Mouse (Mus musculus): ENCODE measurements at regions not wholly inside any gene's neighbourhood (a gene's known extent, or its start where the extent isn't known, plus 50 kb on each side); places are given as distances from the start of the nearest gene placed in this dataset.

- H3K9ac ChIP-seq (ENCODE audit: low read length), result no peak overlapping the region
- no peaks in the 10 kb centered on the region for H3K36me3 ChIP-seq (ENCODE audit: control insufficient read depth, insufficient read depth)
- 69% methylated on average over 1 of the region's 1 CpGs for WGBS
- no peak overlapping the region for H3K4me2 ChIP-seq (ENCODE audit: low read depth, low read length)
- peaks cover 3% of the 10 kb centered on the region for H3K4me1 ChIP-seq (ENCODE audit: control insufficient read depth, insufficient read depth, low read length)
- no peaks in the 10 kb centered on the region for H3K27me3 ChIP-seq (ENCODE audit: control insufficient read depth, insufficient read depth, low read length)
- H3K4me3 ChIP-seq (ENCODE audit: low read length), result no peak overlapping the region
- no peaks in the 10 kb centered on the region for H3K9me3 ChIP-seq (replicated peaks; ENCODE audit: control insufficient read depth, low read length)
- H3K27ac ChIP-seq (ENCODE audit: low read length), result no peak overlapping the region
- ATAC-seq (replicated peaks; ENCODE audit: extremely low read depth, insufficient read depth, low FRiP score), result no peak
These were observed 306.9 kb upstream of the Cited2 start for GRCm38 (mm10) chr10:17416121-17416520.

DNA sequence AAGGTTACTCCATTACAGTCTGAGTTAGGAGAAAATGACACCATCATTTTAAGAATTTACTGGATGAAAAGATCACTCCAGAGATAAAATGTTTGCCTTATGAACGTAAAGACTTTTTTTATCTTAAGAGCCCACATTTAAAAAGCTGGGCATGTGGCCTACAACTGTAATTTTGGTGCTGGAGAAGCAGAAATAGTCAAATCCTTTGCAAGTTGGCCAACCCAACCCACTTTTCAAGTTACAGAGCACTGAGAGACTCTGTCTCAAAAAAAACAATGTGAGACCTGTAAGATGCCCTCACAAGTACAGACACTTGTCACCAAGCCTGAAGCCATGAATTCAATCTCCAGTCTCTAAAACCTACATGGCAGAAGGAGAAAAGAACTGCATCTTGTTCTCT lies 305.6 kb upstream of the Cited2 start:
- Histone ChIP-seq H3K27ac (ENCODE audit: low read length) (no peak overlapping the region), H3K27me3 (ENCODE audit: control insufficient read depth, insufficient read depth, low read length) (no peaks in the 10 kb centered on the region), H3K4me2 (ENCODE audit: low read depth, low read length) (no peak overlapping the region), H3K9me3 (replicated peaks; ENCODE audit: control insufficient read depth, low read length) (no peaks in the 10 kb centered on the region), H3K9ac (ENCODE audit: low read length) (no peak overlapping the region), H3K4me1 (ENCODE audit: control insufficient read depth, insufficient read depth, low read length) (no peaks in the 10 kb centered on the region), H3K4me3 (ENCODE audit: low read length) (no peak overlapping the region), H3K36me3 (ENCODE audit: control insufficient read depth, insufficient read depth) (no peaks in the 10 kb centered on the region)
- 74% methylated on average over 1 of the region's 1 CpGs for WGBS
- ATAC-seq (replicated peaks; ENCODE audit: extremely low read depth, insufficient read depth, low FRiP score), result no peak

DNA sequence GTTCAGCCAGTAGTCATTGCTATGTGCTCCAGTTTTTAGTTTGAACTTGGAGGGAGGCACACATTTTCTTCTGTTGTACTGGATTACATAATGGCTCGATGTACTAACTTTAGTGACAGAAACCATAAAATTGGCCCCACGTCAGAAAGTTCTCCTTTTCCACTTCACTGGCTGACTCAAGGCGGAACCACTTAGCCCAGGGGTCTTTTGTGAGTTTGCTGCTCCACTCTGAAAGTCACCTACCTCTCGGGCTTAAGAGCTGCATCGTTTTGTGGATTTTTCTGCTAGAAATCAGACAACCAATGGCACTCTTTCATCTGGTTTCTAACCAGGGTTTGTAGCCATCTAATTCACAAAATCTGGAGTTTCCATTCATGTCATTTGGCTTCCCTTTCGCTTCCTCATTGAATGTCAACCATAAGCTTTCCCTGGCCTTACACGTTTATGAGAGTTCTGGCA lies 304.8 kb upstream of the Cited2 start:
- 71% methylated on average over 7 of the region's 7 CpGs for whole genome bisulfite sequencing
- H3K9me3 ChIP-seq (replicated peaks; ENCODE audit: control insufficient read depth, low read length), result no peaks in the 10 kb centered on the region
- no peaks in the 10 kb centered on the region for H3K36me3 ChIP-seq (ENCODE audit: control insufficient read depth, insufficient read depth)
- no peak overlapping the region for H3K4me3 ChIP-seq (ENCODE audit: low read length)
- no peak overlapping the region for H3K4me2 ChIP-seq (ENCODE audit: low read depth, low read length)
- H3K9ac ChIP-seq (ENCODE audit: low read length), result no peak overlapping the region
- H3K27me3 ChIP-seq (ENCODE audit: control insufficient read depth, insufficient read depth, low read length), result no peaks in the 10 kb centered on the region
- H3K4me1 ChIP-seq (ENCODE audit: control insufficient read depth, insufficient read depth, low read length), result no peaks in the 10 kb centered on the region
- no peak for ATAC-seq (replicated peaks; ENCODE audit: extremely low read depth, insufficient read depth, low FRiP score)
- H3K27ac ChIP-seq (ENCODE audit: low read length), result no peak overlapping the region; the same call in 1 of the 2 replicates

DNA sequence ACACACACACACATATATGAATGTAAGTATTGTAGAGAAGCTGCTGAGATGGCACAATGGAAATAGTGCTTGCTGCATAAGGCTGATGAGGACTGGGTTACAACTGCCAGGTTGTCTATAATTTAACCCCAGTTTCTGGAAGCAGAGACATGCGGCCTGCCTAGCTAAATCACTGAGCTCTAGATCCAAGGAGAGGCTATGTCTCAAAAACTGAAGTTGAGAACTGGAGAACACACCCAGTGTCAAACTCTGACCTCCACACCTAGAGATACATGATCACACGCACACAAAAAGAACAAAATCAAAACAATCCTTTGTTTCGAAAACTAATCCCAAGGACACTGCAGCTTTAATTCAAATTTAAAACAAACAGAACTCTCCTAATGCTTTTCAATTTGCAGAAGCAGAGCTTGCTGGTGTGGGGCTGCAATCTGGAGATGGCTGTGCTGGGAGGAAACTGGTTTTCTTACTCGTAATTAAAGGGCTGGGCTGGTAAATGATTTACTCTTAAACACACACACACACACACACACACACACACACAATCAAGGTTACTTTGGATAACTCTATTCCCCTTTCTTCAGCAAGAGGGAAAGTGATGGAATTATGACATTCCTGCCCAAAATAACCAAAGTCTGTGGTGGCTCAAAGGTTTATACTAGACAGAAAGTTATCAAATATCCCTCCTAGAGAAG lies 299.3 kb upstream of the Cited2 start:
- 60% methylated on average over 4 of the region's 4 CpGs for WGBS

GRCm38 (mm10) chr10:17426197-17426596 lies 296.8 kb upstream of the Cited2 start:
- H3K36me3 ChIP-seq (ENCODE audit: control insufficient read depth, insufficient read depth), result no peaks in the 10 kb centered on the region
- 65% methylated on average over 3 of the region's 3 CpGs for WGBS
- H3K27me3 ChIP-seq (ENCODE audit: control insufficient read depth, insufficient read depth, low read length), result no peaks in the 10 kb centered on the region
- H3K4me3 ChIP-seq (ENCODE audit: low read length), result no peak overlapping the region
- no peaks in the 10 kb centered on the region for H3K9me3 ChIP-seq (replicated peaks; ENCODE audit: control insufficient read depth, low read length)
- H3K27ac ChIP-seq (ENCODE audit: low read length), result no peak overlapping the region
- no peak overlapping the region for H3K9ac ChIP-seq (ENCODE audit: low read length)
- no peak overlapping the region for H3K4me2 ChIP-seq (ENCODE audit: low read depth, low read length)
- no peaks in the 10 kb centered on the region for H3K4me1 ChIP-seq (ENCODE audit: control insufficient read depth, insufficient read depth, low read length)
- no peak for ATAC-seq (replicated peaks; ENCODE audit: extremely low read depth, insufficient read depth, low FRiP score)

More for the DNA sequence above, 299.3 kb upstream of the Cited2 start:
- no peaks in the 10 kb centered on the region for H3K27me3 ChIP-seq (ENCODE audit: control insufficient read depth, insufficient read depth, low read length)
- no peak for ATAC-seq (replicated peaks; ENCODE audit: extremely low read depth, insufficient read depth, low FRiP score)
- H3K27ac ChIP-seq (ENCODE audit: low read length), result no peak overlapping the region
- no peaks in the 10 kb centered on the region for H3K36me3 ChIP-seq (ENCODE audit: control insufficient read depth, insufficient read depth)
- H3K9me3 ChIP-seq (replicated peaks; ENCODE audit: control insufficient read depth, low read length), result no peaks in the 10 kb centered on the region
- no peak overlapping the region for H3K9ac ChIP-seq (ENCODE audit: low read length)
- H3K4me2 ChIP-seq (ENCODE audit: low read depth, low read length), result no peak overlapping the region
- H3K4me1 ChIP-seq (ENCODE audit: control insufficient read depth, insufficient read depth, low read length), result no peaks in the 10 kb centered on the region
- H3K4me3 ChIP-seq (ENCODE audit: low read length), result no peak overlapping the region

- Histone ChIP-seq H3K4me1 (ENCODE audit: control insufficient read depth, insufficient read depth, low read length) (no peaks in the 10 kb centered on the region), H3K36me3 (ENCODE audit: control insufficient read depth, insufficient read depth) (no peaks in the 10 kb centered on the region), H3K27me3 (ENCODE audit: control insufficient read depth, insufficient read depth, low read length) (no peaks in the 10 kb centered on the region), H3K9ac (ENCODE audit: low read length) (no peak overlapping the region), H3K4me2 (ENCODE audit: low read depth, low read length) (no peak overlapping the region), H3K4me3 (ENCODE audit: low read length) (no peak overlapping the region), H3K9me3 (replicated peaks; ENCODE audit: control insufficient read depth, low read length) (no peaks in the 10 kb centered on the region), H3K27ac (ENCODE audit: low read length) (no peak overlapping the region)
- no peak for ATAC-seq (replicated peaks; ENCODE audit: extremely low read depth, insufficient read depth, low FRiP score)
These were observed 295.7 kb upstream of the Cited2 start for GRCm38 (mm10) chr10:17427316-17427715.

DNA sequence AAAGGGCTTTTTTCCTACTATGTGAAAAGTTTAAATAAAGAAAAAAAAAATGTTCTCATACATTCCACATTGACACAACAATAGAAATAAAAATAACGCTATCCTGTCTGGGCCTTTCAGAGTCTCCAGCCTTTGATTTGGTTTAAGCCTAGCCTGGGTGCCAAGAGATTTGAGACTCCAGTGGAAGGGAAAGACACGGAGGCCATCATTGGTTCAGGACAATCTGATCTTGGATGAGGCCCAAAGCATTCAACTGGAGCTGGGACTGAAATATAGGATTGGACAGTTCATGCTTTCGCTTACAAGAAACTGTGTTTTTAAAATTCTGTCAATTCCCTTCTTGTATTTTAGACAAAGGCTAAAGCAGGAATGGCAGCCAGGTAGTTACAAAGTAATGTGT lies 294.7 kb upstream of the Cited2 start:
- Histone ChIP-seq H3K4me2 (ENCODE audit: low read depth, low read length) (no peak overlapping the region), H3K27me3 (ENCODE audit: control insufficient read depth, insufficient read depth, low read length) (no peaks in the 10 kb centered on the region), H3K4me3 (ENCODE audit: low read length) (no peak overlapping the region), H3K36me3 (ENCODE audit: control insufficient read depth, insufficient read depth) (no peaks in the 10 kb centered on the region), H3K4me1 (ENCODE audit: control insufficient read depth, insufficient read depth, low read length) (no peaks in the 10 kb centered on the region), H3K9me3 (replicated peaks; ENCODE audit: control insufficient read depth, low read length) (no peaks in the 10 kb centered on the region), H3K27ac (ENCODE audit: low read length) (no peak overlapping the region), H3K9ac (ENCODE audit: low read length) (no peak overlapping the region)
- no peak for ATAC-seq (replicated peaks; ENCODE audit: extremely low read depth, insufficient read depth, low FRiP score)
- 53% methylated on average over 3 of the region's 3 CpGs for WGBS

GRCm38 (mm10) chr10:17431068-17431467 lies 291.9 kb upstream of the Cited2 start:
- WGBS, result 55% methylated on average over 8 of the region's 8 CpGs
- no peak overlapping the region for H3K9ac ChIP-seq (ENCODE audit: low read length)
- H3K36me3 ChIP-seq (ENCODE audit: control insufficient read depth, insufficient read depth), result no peaks in the 10 kb centered on the region
- no peaks in the 10 kb centered on the region for H3K9me3 ChIP-seq (replicated peaks; ENCODE audit: control insufficient read depth, low read length)
- no peak for ATAC-seq (replicated peaks; ENCODE audit: extremely low read depth, insufficient read depth, low FRiP score)
- no peaks in the 10 kb centered on the region for H3K27me3 ChIP-seq (ENCODE audit: control insufficient read depth, insufficient read depth, low read length)
- H3K4me2 ChIP-seq (ENCODE audit: low read depth, low read length), result no peak overlapping the region
- no peaks in the 10 kb centered on the region for H3K4me1 ChIP-seq (ENCODE audit: control insufficient read depth, insufficient read depth, low read length)
- H3K27ac ChIP-seq (ENCODE audit: low read length), result no peak overlapping the region
- H3K4me3 ChIP-seq (ENCODE audit: low read length), result no peak overlapping the region

DNA sequence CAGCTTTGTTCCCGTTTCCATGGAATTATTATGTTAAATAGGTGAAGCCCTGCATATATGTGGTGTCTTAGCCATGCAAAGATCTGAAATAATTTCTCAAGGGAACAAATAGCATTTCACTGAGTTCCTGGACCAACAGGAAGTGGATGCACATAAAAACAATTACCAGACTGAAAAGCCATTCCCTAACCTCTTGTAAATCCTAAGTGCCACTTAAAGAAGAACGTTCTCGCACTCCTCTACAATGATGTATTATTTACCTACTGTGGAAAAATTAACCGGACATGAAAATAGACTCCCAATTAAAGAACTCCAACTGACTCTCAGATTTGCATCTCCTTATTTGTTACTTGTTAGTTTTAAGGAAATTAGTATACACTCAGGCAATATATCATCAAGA lies 288.9 kb upstream of the Cited2 start:
- WGBS, result 74% methylated on average over 4 of the region's 4 CpGs
- ATAC-seq (replicated peaks; ENCODE audit: extremely low read depth, insufficient read depth, low FRiP score), result no peak
- Histone ChIP-seq H3K27me3 (ENCODE audit: control insufficient read depth, insufficient read depth, low read length) (no peaks in the 10 kb centered on the region), H3K4me2 (ENCODE audit: low read depth, low read length) (no peak overlapping the region), H3K9ac (ENCODE audit: low read length) (no peak overlapping the region), H3K27ac (ENCODE audit: low read length) (no peak overlapping the region), H3K4me1 (ENCODE audit: control insufficient read depth, insufficient read depth, low read length) (no peaks in the 10 kb centered on the region), H3K36me3 (ENCODE audit: control insufficient read depth, insufficient read depth) (no peaks in the 10 kb centered on the region), H3K9me3 (replicated peaks; ENCODE audit: control insufficient read depth, low read length) (no peaks in the 10 kb centered on the region), H3K4me3 (ENCODE audit: low read length) (no peak overlapping the region)
